Mouse (Mus musculus): ENCODE data around the gene Eml3.

Gene Eml3

GRCm38 (mm10) chr19:8988346-8989065, 59.2 kb downstream of the Eml3 start:
- DNase-seq (ENCODE audit: low spot score) = no peak

GRCm38 (mm10) chr19:8989066-8989566, 59.8 kb downstream of the Eml3 start, which contains the start of gene Ahnak:
Gene Ahnak, plus strand, starts transcription at chr19:8989284.
- peak; percentile 35 for DNase-seq (ENCODE audit: low spot score)

DNA sequence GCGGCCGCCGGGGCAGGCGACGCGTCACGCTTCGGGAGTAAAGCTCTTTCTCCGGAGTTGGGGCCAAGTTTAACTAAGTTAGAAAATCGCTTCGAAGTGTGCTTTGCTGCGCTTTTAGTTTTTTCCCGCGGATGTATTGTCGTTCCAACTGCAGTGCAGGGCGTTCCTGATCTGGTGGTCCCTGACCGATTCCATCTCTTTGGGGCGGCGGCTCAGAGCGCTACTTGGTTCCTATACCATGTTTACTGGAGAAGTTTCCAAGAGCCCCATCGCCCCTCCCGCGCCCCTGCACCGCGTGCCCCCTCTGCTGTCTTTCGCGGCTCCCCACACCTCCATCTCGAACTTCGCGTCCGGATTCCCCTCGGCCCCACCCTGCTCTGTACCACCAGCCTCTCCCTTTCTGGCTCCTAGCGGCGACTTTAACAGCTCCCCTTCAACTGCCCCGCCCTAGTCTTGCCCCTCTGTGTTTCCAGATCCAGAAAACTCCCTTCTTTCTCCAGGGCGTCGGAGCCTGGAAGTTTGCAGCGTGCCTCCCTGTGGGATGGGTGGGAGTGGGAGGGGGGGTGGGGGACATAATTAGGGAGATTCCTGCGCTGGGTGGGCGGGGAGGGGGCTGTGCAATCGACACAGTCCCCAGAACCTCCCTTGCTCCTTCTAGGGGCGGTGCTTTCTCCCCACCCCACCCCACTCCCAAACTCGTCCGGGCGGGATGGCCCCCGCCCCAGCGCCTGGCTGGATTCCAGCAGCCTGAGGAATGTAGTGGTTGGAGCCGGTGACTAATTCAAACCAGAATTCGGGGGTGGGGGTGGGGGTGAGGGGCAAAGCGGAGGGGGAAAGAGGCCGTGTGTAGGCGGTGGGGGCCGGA, 60.4 kb downstream of the Eml3 start:
- peak; percentile 62 for DNase-seq (ENCODE audit: low spot score)

DNA sequence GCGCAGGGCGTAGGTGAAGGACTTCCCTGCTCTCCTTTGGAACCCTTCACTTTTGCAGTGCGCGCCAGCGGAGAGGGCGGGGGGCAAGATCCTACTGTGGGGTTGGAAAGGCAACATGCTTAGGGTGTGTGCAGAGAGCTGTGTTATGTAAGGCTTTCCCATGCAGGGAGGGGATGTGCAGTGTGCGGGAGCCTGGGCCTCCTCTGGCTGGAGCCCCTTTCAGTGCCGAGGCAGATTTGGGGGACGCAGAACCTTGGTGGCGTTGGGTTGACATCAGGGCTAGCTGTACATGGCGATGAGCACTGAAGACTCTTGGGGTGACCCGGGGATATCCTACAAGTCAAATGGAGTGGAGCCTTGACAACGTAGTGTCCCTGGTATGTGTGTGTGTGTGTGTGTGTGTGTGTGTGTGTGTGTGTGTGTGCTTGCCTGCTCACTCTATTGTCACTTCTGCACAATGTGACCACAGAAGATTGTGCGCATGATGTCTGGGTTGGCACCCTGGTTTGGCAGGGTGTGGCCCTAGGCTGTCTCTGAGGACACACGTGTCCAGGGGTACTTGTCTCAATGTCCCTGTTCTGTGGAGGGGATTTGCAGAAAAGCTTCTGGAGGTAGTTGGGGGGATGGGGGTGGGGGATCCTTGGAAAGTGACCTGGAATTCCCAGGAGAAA, 61.2 kb downstream of the Eml3 start:
- peak; percentile 40 for DNase-seq (ENCODE audit: low spot score)

Measured in T-cell, adult 2 months (primary cell).